Mouse (Mus musculus) neutrophil, adult 5-6 weeks (primary cell): Measurements from ENCODE around the gene Nlk. TPM values are rescaled to one million over a fixed set of nuclear protein-coding genes. Genes with fewer than 3 reads are reported as not detected.
"Not testable (repeated sequence)": the region's sequence is repeated elsewhere in the genome, so short reads cannot be mapped to it uniquely, and the experiment has no call there.

Source experiments
- ATAC-seq: fragments of 151-379, 151-347 bp; 2 replicates; pipeline ENCODE4 v1.8.0; 2017; ENCODE audit warnings: mild to moderate bottlenecking, moderate TSS enrichment; ENCODE audit not compliant: insufficient number of reproducible peaks, poor library complexity, low FRiP score, severe bottlenecking; ENCODE audit errors: extremely low read depth
- total RNA-seq: library from RNA; stranded (forward); fragments of 200-1000 nt; gene quantifications from 2 replicates; pipeline ENCODE4 v1.2.3, GENCODE M21; 2017

Nlk gene
- total RNA-seq, 1 experiment from 2014 or later = 46.1 TPM

DNA sequence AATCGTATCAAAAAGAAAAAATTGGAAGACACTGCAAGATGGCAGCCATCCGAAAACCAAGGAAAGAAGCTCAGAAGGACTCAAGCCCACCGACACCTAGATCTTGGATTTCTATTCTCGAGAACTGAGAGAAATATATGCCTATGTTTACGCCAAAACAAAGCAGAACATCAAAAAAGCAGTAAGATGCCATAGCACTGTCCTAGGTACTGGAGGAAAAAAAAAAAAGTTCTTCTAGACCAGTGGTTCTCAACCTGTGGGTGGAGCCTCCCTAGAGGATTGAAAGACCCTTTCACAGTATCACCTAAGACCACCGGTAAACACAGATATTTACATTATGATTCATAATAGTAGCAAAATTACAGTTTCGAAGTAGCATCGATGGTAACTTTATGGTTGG lies 3.9 kb downstream of the Nlk start:
- no peak for ATAC-seq

DNA sequence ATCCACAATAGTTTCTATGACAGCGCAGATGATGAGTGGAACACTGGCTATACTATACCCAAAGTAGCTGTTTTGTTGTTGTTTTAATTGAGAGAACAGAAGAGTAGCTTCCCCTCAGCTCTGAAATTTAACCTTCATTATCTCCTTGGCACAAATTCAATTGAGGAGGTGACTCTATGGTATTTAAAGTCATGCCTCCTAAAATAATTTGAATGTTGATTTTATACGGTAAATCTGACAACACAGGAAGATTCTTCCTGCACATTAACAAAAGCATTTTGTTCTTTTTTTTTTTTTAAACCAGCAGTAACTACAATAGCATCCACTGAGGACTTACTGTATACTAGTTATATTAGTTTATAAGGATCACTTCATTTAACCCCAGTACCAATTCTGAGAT lies 6.0 kb downstream of the Nlk start:
- ATAC-seq = no peak

DNA sequence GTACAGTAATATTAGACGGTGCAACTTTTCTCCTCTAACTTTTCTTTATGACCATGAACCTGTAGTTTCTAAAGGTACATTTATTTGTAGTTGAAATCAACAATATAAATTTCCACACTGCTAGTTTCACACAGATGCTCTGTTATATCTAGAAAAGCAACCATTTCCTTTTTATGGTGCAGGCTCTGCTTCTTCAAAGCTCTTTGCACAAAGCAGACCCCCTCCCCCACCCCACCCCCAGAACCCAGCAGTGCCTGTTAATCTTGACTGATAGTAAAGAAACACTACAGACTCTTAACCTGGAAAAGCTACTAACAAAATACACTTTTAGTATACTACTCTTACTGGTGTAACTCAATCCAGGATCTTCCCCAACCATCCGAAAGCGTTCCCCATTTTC lies 6.6 kb downstream of the Nlk start:
- no peak for ATAC-seq

DNA sequence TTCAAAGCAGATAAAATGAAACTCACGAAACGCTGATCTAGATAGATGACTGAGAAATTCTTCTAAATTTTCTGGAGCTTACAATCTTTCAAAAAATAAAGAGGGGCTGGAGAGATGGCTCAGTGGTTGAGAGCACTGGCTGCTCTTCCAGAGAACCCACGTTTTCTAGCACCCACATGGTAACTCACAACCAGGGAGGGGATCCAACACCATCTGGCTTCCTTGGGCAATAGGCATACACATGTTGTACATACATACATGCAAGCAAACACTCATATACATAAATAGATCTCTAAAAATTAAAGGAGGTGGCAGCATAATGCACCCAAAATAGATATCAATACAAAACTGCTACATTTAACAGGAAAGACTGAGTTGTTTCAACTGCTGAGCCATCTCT lies 16.1 kb downstream of the Nlk start:
- no peak for ATAC-seq

DNA sequence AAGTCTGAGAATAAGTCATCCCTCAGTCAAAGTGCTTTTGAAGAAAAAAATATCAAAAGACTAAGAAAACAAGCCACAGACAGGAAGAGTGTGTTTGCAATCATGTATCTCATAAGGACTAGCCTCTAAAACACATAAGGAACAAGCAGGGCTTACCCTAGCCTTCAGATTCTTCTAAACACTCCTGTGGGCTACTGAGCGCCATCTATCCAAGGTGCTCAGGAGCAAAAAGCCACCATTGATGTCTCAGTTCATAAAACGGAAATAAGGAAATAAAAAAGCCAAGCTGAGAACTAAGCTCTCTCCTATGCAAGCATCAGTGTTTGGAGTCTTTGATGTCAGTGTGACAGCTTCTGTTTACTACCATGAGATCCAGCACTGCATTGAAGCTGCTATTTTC lies 18.4 kb downstream of the Nlk start:
- no peak for ATAC-seq

DNA sequence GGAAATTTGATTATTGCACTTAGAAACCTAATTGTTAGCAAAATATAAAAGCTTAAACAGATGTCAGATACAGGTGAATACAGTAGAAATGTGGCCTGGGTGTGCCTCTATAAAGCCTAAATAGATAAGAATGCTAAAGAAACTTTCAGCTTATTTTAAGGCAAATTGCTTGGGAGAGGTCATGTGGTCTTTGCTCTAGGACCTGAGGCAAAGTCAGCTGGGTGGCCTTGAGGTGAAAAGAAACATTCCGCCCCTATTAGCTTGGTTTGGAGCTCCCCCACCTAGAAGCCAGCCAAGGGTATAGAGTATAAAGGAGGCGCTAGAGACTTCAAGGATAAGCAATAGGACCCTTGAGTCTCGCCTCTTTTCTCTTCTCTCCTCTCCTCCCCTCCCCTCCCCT lies 28.5 kb downstream of the Nlk start:
- ATAC-seq = no peak

DNA sequence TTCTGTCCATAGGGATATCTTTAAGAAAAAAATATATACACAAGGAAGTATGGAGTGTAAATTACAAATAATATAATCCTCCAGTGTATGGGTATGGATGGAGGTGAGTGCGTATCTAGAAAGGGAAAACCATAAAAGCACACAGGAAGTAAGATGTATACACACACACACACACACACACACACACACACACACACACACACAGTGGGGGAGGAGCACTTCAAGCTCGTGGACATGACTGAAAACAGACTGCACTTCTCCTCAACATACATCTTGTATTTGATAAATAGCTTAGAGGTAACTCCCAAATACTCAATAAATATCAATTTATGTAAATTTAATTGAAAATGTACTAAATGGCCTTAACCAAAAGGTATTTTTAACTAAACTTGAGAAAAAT lies 32.3 kb downstream of the Nlk start:
- ATAC-seq = no peak

DNA sequence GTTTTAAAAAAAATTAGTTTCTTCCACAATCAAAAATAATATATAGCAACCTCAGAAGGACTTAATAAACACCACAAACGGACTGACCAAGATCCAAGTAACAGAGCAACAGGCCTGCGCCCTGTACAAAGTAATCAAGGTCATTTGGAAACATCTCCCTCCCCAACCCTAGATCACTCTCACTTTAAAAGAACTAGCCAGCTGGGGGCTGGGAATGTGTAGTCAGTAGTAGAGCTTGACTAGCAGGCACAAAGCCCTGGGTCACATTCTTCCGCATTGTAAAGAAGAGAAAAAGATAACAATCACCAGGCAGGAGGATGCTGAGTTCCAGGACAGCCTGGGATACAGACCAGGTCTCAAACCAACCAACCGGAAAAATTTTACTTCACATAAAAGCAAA lies 33.3 kb downstream of the Nlk start:
- ATAC-seq = no peak

DNA sequence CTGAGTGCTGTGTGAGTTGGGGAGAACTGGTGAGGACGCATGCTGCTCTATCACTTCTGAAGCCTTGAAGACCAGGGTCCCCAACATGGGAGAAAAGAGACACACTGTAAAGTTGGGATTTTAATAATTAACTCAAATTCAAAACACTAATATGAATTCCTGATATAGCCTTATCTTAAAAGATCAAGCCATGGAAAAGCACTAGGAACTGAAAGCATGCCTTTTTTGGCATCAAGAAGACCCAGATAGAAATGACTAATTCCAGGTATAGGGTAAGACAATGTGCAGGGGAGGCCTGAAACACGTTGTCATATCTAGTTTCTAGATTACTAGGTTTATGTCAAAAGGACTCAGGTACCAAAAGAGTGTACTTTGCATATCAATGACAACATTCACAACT lies 48.0 kb downstream of the Nlk start:
- no peak for ATAC-seq

DNA sequence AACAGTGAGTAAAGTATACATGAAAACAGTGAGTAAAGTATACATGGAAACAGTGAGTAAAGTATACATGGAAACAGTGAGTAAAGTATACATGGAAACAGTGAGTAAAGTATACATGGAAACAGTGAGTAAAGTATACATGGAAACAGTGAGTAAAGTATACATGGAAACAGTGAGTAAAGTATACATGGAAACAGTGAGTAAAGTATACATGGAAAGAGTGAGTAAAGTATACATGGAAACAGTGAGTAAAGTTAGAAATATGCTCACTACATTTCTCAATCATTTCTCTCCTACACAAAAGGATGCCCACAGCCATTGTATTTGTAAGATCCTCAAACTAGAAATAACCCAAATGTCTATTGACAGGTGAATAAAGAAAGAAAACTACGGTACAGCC lies 48.8 kb downstream of the Nlk start:
- not testable (repeated sequence) for ATAC-seq

DNA sequence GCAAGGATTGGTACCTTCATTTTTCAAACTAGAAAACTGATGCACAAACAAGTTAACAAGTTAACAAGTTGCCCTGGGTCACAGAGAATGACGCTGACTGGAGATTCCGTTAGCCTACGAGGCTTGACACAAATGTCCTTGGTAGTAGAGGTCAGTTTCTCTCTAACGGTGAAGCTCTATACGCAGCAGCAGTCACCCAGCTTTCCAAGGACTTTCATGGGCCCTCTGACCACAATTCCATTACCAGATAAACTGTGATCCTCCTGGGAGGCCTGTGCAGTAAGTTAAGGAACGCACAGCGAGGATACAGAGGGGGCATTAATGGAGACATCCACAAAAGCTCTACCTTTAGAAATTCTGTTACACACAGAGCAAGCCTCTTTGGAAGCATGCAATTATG lies 53.4 kb downstream of the Nlk start:
- ATAC-seq = no peak

DNA sequence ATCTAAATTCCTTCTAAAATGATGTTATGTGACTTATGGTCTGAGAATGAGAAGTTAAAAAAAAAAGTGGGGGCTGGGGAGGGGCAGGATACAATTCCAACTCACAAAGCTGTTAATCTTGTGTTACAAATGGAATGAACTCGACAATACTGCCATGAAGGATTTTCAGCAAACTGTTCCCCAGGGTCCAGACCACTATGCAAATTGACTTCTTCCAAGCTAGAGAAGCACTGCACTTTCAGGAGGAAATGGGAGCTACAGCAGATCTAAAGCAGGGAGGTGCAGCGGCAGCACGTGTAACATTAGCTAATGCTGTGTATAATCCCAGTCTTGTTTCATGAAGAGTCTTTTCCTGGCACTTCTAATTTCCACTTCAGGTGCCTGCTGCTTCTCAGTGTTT lies 55.0 kb downstream of the Nlk start:
- no peak for ATAC-seq

DNA sequence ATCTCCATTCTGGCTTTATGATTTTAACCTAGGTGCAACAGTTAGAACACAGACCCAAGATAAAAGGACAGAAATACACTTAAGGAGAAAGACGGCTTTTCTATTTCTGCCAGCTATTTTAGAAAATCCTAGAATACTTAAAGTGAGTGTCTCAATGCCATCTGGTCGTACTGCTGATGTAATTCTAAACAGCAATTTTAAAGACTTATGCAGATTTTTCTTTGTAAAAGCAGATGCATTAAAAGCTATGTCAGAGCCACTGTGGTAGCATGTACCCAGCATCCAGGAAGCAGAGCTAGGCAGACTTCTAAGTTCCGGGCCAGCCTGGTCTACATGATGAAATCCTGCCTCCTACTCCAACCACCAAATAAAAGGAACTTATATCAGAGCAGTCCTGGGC lies 56.1 kb downstream of the Nlk start:
- no peak for ATAC-seq

DNA sequence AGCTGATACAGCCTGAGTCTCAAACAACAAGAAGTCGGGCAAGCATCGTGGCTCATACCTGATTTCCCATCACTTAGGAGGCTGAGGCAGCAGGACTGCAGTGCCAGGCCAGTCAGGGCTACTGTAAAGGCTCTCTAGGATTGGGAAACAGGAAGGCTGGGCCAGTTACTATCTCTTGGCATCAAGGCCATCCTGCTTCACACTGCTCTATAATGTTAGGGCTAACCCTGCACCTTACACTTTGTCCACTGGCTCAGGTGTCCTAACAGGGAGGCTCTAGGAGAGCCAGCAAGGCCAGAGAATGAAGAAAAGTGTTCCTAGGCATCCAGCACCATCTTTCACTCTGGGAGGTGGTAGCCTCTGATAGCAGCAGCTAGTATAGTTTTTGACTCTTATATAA lies 64.4 kb downstream of the Nlk start:
- no peak for ATAC-seq

DNA sequence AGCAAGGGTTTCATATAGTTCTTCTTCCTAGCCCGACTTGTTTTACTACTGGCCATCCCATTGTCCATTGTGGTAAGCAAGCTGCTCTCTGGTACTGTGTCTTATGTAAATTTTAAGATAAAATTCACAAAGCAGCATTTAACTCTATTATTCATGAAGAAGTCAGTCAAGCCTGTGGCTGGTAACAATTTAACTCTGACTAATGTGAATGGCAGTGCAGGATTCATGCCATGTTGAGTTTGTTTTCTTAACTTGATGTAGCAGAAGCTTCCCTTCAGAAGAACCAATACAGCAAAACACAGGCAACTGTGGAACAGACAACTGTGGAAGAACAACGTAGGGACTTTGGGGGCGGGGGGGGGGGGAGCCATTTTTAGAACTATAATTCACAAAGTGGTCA lies 68.3 kb downstream of the Nlk start:
- no peak for ATAC-seq

DNA sequence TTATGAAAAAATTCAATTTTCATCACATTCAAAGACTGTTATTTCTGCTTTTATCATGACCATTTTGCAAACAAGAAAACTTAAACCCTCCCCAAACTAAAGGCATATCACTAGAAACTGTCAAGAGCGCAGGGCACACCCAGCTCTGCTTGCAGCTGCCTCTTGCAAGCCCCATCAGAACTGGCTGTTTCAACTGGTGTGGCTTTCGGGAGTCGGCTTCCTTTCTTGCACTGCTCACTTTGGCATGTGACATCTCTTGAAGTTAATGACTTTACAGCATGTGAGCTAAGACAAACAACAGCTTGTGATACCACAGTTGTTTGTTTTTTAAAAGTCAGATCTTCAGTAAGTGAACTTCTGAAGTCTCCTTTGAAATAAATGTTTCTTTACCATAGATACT lies 72.8 kb downstream of the Nlk start:
- ATAC-seq = no peak

DNA sequence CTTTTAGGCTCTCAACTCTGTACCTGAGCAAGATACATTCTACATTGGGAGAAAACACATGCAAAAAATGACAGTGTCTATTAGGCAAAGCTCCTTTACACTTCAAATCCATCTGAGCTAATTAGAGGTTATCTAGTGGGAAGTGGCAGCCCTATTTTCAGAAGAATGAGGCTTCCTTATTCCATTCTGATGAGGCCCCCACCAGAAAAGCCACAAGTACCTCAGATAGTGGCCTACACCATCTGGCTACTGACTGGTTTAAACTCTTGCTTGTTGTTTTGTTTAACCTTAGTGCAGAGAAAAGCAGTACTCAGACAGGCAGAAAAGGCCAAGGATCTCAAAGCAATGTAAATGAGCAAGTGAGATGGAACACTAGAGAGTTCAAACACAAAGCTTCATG lies 75.2 kb downstream of the Nlk start:
- no peak for ATAC-seq

DNA sequence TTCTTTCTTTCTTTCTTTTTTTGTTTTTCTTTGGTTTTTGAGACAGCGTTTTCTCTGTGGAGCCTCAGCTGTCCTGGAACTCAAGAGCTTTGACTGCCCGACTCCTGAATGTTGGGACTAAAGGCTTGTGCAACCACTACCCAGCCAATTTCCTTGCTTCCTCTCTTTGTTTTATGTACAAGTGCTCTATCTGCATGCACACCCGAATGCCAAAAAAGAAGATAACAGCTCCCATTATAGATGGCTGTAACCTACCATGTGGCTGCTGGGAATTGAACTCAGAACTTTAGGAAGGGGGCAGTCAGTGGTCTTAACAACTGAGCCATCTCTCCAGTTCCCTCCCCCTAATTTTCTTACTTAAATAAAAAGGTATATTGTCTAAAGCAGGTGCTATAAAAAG lies 77.0 kb downstream of the Nlk start:
- no peak for ATAC-seq

DNA sequence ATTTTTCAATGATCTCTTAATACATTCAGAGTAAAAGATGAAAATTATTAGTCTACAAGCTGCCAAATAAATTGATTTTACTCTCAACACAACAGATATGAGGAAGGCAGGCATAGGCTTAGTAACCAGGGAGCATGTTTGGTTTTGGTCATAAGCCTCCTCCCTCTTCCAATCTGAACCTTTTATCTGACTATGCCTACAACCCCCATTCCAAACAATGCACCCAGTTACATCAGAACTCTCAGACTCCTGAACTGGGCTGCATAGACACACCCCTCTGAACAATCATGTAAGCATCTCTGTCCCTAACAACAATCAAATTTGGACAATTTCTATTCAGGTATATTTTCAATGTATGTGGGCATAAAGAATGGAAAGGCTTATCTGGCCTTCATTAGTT lies 85.9 kb downstream of the Nlk start:
- no peak for ATAC-seq

DNA sequence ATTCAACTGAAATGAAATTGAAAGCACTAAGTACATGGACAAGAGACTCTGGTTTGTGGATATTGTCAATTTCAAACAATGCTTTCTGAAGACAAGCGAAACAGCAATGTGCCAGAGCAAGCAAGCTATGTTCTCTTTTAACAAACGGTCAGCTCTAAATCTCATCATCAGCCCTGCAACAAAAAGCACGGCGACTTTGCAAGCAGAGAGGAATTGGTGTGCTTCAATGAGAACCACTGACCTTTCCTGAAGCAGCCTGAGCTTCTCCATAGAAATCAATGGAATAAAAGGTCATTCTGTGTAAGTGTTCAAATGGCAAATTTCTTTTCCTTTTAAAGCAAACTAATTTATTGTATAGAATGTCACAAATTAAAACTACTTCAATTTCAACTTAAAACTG lies 87.5 kb downstream of the Nlk start:
- no peak for ATAC-seq

DNA sequence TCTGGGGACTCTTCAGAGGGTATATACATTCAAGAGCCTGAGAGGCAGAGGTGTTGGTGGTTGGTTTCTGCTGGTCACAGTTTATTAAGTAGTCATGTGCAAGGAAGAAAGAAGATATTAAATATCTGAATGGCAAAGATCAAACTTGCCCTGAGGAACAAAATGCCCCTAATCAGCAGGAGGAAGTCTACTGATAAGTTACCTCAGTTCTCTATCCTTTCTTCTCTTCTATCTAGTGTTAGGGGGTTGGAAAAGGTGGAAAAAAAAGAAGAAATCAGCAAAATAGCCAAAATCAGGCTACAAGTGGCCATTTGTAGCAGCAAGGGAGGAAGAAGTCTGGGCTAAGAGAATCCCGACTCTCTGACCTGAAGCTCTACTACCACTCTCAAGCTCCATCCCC lies 92.3 kb downstream of the Nlk start:
- ATAC-seq = no peak

DNA sequence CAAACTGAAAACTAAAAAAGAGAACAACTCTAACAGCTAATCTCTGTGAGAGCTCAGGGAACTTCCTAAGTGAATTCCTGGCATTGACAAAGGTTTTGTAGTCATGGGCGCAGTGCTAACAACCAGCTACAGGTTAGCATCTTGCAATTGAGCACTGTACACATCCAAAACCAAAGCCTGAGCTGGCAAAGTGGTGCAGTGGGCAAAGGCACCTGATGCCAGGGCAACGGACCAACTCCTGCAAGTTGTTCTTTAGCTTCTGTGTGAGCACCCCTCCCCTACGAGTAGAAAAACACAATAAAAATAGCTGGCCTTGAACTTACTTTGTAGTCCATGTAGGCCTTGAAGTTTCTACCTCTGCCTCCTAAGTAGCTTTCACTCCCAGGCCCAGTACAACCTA lies 94.4 kb downstream of the Nlk start:
- no peak for ATAC-seq
